Mouse (Mus musculus) E14TG2a.4 (cell line): ENCODE measurements around the gene Slc30a6.
"Not testable (repeated sequence)": the region's sequence is repeated elsewhere in the genome, so short reads cannot be mapped to it uniquely, and the experiment has no call there.

ENCODE experiments used
- CTCF ChIP-seq: conservative IDR thresholded peaks from 2 replicates; pipeline ENCODE4 v1.5.1; 2014; ENCODE audit warnings: low read length
- POU5F1 ChIP-seq: IDR thresholded peaks from 2 replicates; pipeline ENCODE4 v1.6.1; 2014; ENCODE audit warnings: low read length, borderline replicate concordance

GRCm38 (mm10) chr17:74467981-74468380 is 72.6 kb downstream of the Slc30a6 start:
- TF ChIP-seq CTCF, POU5F1: not testable (repeated sequence)
